Mouse (Mus musculus) spleen, adult 18-20 months (tissue): ENCODE results near the gene Iyd.
"Not testable (repeated sequence)": the region's sequence is repeated elsewhere in the genome, so short reads cannot be mapped to it uniquely, and the experiment has no call there.

Experiments used
- DNase-seq, 2 experiments: peaks; one replicate each; pipeline ENCODE4 v3.0.0; 2022; ENCODE audit warnings: mixed read lengths in 2 of 2

Iyd gene

DNA sequence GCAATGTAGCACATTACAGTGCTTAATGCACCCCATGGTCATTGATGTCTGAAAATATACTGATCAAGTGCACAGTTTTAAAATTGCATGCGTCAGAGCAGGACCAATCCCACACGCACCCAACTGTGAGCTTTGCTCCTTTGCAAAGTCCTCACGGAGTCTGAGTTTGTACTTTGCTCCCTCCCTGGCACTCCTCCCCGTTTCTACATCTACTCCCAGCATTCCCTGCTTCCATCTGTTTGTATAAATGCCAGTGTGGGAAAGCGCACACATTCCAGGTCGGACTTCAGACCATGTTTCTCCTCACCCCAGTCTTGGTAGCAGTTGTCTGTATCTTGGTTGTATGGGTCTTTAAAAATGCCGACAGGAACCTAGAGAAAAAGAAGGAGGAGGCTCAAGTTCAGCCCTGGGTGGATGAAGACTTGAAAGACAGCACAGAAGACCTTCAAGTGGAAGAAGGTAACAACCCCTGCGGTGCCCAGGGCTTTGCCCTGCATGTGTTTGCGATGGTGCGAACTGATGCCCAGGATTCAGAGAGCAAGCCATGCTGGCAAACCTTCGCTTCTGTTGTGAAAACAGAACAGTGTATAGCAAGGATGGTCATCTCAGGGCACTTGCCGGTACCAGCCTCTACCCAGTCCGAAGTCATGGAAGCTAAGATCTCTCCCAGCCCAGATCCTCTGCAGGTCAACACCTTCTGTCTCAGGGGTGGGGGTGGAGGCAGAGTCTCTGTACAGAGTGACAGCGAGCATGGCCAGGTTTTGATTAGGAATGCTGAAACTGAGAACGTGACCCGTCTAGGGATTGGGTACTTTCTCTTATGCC, at the start of gene Iyd:
Gene Iyd, plus strand, starts transcription at position 238 of the 825 bp plus-strand sequence.
- DNase-seq = no peak

- DNase-seq = no peak
Measured at GRCm38 (mm10) chr10:3496791-3497190, 43.2 kb upstream of the Iyd start.

DNA sequence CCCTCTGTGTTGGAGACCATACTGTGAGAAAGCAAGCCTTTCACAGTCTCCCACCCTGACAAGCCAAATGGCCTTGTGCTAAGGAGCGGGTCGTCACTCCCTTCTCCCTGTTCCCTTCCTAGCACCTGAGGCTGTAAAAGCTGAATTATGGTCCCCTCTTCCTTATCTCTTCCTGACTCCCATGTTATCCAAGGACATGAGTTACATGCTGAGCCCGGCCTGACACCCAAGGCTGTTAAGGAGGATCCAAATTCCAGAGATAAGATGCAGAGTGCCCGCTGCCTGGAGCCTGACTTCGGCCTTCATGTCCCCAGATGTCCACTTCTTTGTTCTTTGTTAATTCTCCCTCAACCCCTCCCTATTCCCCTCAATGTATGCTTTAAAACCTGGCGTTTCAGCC, 39.2 kb upstream of the Iyd start:
- DNase-seq = not testable (repeated sequence)

GRCm38 (mm10) chr10:3507484-3508221, 32.4 kb upstream of the Iyd start:
- no peak for DNase-seq

- no peak for DNase-seq
Measured at GRCm38 (mm10) chr10:3508222-3508588, 31.8 kb upstream of the Iyd start.

GRCm38 (mm10) chr10:3508746-3509145, 31.3 kb upstream of the Iyd start:
- DNase-seq = no peak

- no peak for DNase-seq
Measured at GRCm38 (mm10) chr10:3509663-3510277, 30.3 kb upstream of the Iyd start.

DNA sequence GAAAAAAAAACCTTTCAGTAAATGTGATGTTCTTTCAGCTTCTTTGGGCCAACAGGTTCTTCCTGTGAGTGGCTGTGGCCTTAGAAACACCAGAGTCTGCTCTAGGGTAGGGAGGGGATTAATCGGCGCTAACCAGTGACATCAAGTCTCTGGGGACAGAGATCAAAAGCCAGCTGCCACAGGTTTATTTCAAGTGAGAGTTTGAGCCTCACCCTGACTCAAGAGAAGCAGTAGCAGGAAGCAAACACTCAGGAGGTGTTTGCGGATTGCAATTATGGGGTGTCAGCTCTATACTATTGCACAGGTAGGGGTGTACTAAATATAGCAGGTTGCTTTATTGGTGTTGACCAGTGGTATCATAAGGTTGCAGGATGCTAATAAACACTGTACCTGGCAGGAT, 29.6 kb upstream of the Iyd start:
- DNase-seq = no peak

DNA sequence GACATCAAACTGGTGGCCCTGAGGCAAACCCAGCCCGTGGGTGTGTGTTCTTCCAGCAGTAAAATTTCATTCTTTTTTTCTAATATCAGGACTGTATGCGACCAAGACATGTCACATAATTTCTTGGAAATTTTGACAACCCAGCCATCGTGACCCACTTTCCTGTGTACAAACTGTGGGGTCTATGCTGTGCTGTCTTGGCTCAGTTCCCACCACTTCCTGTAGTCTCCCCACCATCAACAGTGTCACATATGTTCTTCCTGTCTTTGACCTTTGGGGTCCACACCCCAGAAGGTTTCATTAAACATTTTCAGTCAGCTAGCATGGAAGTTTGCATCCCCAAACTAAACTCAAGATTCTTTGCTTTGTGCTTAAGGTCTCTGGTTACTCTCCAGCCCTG, 28.6 kb upstream of the Iyd start:
- DNase-seq = no peak

- DNase-seq = no peak
Measured at GRCm38 (mm10) chr10:3512620-3513305, 27.3 kb upstream of the Iyd start.

DNA sequence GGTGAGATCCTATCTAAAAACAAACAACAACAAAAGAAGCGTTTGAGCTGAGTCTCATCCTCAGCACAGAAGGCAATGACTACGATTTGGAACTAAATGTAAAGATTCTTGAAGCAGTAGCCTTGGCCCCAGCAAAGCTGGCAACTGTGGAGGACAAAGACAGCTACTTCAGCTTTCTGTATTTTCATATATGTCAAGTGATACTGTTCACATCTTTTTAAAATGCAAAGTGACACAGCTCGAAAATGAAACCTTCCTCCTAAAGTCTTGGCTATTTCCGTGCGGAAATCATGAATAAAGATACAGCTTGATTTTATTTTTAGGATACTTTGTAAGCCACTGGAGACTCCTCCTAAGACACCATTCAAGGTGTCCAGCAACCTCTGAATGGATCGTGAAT, 26.1 kb upstream of the Iyd start:
- no peak for DNase-seq

- no peak for DNase-seq
Measured at GRCm38 (mm10) chr10:3514634-3515033, 25.4 kb upstream of the Iyd start.

GRCm38 (mm10) chr10:3516442-3516841, 23.6 kb upstream of the Iyd start:
- DNase-seq = no peak

GRCm38 (mm10) chr10:3523044-3523793, 16.8 kb upstream of the Iyd start:
- no peak for DNase-seq

GRCm38 (mm10) chr10:3524513-3524912, 15.5 kb upstream of the Iyd start:
- DNase-seq = no peak

DNA sequence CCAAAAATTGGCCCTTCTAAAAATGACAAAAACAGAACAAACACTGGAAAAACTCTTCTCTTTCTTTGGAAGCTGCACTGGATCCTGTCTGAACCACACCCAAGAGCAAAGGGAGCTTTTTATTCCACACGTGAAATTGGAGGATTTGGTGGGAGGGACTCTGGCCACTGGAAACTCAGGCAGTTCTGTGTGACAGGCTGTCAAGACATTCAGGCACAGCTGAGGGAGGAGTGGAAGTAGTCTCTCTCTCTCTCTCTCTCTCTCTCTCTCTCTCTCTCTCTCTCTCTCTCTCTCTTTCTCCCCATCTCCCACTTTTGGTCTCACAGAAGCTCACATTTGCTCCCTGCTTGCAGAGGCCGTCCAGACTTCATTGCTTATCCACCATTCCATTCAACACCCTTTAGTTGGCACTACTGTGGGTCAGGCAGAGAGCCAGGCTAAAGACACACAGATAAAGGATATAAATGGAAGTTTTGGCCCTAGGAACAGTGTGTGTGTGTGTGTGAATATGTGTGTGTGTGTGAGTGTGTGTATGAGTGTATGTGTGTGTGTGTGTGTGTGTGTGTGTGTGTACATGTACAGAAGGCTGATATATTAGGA, 14.5 kb upstream of the Iyd start:
- no peak for DNase-seq

- DNase-seq = no peak
Measured at GRCm38 (mm10) chr10:3529807-3530206, 10.2 kb upstream of the Iyd start.

DNA sequence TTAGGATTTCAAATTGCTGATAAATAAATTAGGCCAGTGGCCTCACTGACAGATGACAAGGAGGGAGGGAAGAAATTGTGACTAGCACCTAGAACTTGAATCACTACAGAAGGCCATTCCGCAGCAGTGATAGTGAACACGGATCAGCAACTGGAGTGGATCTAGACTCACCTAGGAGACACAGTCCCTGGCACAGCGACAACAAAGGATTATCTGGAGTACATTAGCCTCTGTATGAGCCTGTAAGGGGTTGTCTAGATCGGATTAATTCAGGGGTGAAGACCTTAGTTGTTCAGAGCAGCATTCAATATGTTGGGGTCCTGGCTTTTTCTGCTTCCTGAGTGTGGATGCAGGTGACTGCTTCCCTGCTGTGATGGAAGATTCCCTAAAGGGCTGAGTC, 9.4 kb upstream of the Iyd start:
- no peak for DNase-seq

DNA sequence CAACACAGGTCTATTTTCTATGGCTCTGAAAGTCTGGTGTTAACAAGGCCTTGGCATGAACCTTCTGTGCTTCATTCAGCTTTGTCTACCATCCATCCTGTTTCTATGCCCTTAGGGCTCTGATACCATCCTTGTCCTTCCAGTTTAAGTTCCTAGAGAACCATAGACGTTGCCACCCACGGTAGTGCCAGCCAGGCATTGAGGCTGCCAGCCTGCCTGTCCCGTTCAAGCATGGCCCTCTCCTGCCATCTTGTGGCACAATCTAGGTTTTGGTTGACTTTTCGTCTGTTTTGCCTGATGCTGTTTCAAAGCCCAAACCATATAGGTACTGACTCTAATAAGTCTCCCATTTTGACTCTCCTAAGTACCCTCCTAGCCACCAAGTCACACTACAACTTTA, 8.7 kb upstream of the Iyd start:
- peak in 1 of 2 experiments; percentile 31 for DNase-seq

DNA sequence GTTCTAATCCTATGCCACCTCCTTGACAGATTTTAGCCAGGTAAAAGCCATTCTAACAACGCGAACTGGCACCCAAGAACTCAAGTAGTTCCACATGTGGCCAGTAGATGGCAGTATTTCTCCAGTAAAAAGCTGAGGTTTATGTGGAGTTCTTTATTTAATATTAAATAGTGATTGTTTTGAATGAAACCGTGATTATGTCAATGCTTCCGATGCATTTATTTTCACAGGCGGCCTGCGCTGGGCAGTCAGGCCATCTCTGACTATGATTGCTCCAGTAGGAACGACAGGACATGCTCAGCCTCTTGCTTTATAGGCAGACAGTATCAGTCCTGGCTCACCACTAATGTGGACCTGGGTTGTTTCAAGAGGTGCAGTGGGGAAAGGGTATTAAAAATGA, 5.6 kb upstream of the Iyd start:
- peak in 1 of 2 experiments; percentile 10 for DNase-seq

GRCm38 (mm10) chr10:3536361-3536760, 3.7 kb upstream of the Iyd start:
- no peak for DNase-seq

- no peak for DNase-seq
Measured at GRCm38 (mm10) chr10:3549384-3549783, 9.3 kb downstream of the Iyd start.
